Mouse (Mus musculus) heart, postnatal 0 days (tissue): ENCODE data around the gene Schip1. TPM values are rescaled to one million over a fixed set of nuclear protein-coding genes. Genes with fewer than 3 reads are reported as not detected.

ENCODE experiments used
- ATAC-seq: fragments of 200-750 bp; cut with Nextera tagmentation; 2 replicates; pipeline ENCODE4 v1.8.0; 2017; ENCODE audit warnings: low read depth, moderate number of reproducible peaks, moderate library complexity; ENCODE audit not compliant: insufficient read depth
- DNase-seq: peaks from one replicate; pipeline ENCODE4 v3.0.0-alpha.2; 2016; ENCODE audit warnings: low spot score
- H3K27ac ChIP-seq: fragments of 300-500 bp; sonication (generic); 2 replicates; pipeline ENCODE4 v1.5.1; 2014; ENCODE audit warnings: low read depth, mild to moderate bottlenecking
- H3K27me3 ChIP-seq: fragments of 300-500 bp; sonication (generic); 2 replicates; pipeline ENCODE4 v1.6.1; 2014; ENCODE audit warnings: low read length, mixed read lengths; ENCODE audit not compliant: control insufficient read depth, insufficient read depth
- H3K36me3 ChIP-seq: fragments of 300-500 bp; sonication (generic); replicated peaks from 2 replicates; pipeline ENCODE4 v1.6.1; 2014; ENCODE audit warnings: low read length, mixed read lengths; ENCODE audit not compliant: control insufficient read depth, insufficient read depth
- H3K4me1 ChIP-seq: fragments of 300-500 bp; sonication (generic); 2 replicates; pipeline ENCODE4 v1.6.1; 2014; ENCODE audit warnings: antibody characterized with exemption; ENCODE audit not compliant: control insufficient read depth, insufficient read depth
- H3K4me2 ChIP-seq: fragments of 300-500 bp; sonication (generic); 2 replicates; pipeline ENCODE4 v1.6.1; 2014; ENCODE audit warnings: low read depth, mild to moderate bottlenecking, low read length, moderate library complexity
- H3K4me3 ChIP-seq: fragments of 300-500 bp; sonication (generic); 2 replicates; pipeline ENCODE4 v1.5.1; 2014; ENCODE audit warnings: low read depth, low read length
- H3K9ac ChIP-seq: fragments of 300-500 bp; sonication (generic); replicated peaks from 2 replicates; pipeline ENCODE4 v1.6.1; 2014; ENCODE audit warnings: low read depth, low read length, mixed read lengths
- H3K9me3 ChIP-seq: fragments of 300-500 bp; sonication (generic); replicated peaks from 2 replicates; pipeline ENCODE4 v1.6.1; 2016; ENCODE audit warnings: low read length; ENCODE audit not compliant: control insufficient read depth
- CTCF ChIP-seq: IDR thresholded peaks from 2 replicates; pipeline ENCODE4 v1.5.1; 2016; ENCODE audit warnings: antibody characterized with exemption, control low read depth, low read depth
- EP300 ChIP-seq: IDR thresholded peaks from 2 replicates; pipeline ENCODE4 v1.6.1; 2016; ENCODE audit warnings: antibody characterized with exemption, low read depth
- WGBS: fragments of 180-500 bp; shearing (Covaris S2); extraction: QIAGEN DNeasy Blood & Tissue Kit; methylation state at CpG from one replicate; pipeline ENCODE4 v1.1.7; 2014; 5-methylcytosine and 5-hydroxymethylcytosine counted together
- polyA plus RNA-seq: library from polyadenylated mRNA; unstranded; fragments of >200 nt; fragmentation: Nextera tagmentation; extraction: Ambion mirVana; gene quantifications from 2 replicates; pipeline ENCODE4 v1.2.1, GENCODE M21; 2015
- total RNA-seq: library from RNA; depleted of rRNA; stranded (reverse); fragments of >200 nt; gene quantifications from 2 replicates; pipeline ENCODE4 v1.2.3, GENCODE M21; 2014; ENCODE audit warnings: low replicate concordance

Gene Schip1
- total and polyA plus RNA-seq, 2 experiments from 2014 or later = 58.4 to 74.3 TPM

- no peak overlapping the region for H3K4me2 ChIP-seq
- no peak overlapping the region for H3K9ac ChIP-seq
- TF ChIP-seq CTCF (no peak), EP300 (no peak)
- H3K36me3 ChIP-seq = no peaks in the 10 kb centered on the region
- H3K9me3 ChIP-seq = no peaks in the 10 kb centered on the region
- H3K4me3 ChIP-seq = no peak overlapping the region
- H3K4me1 ChIP-seq = no peaks in the 10 kb centered on the region
- ATAC-seq (no peak), DNase-seq (no peak)
- 64% methylated on average over 4 of the region's 4 CpGs for WGBS
- no peak overlapping the region for H3K27ac ChIP-seq
- H3K27me3 ChIP-seq = no peaks in the 10 kb centered on the region
Observed at GRCm38 (mm10) chr3:68306726-68307125, 242.1 kb downstream of the Schip1 start.

- DNase-seq (no peak), ATAC-seq (no peak)
- H3K36me3 ChIP-seq = no peaks in the 10 kb centered on the region
- TF ChIP-seq CTCF (no peak), EP300 (no peak)
- H3K4me2 ChIP-seq = no peak overlapping the region
- no peak overlapping the region for H3K4me3 ChIP-seq
- WGBS = 70% methylated on average over 6 of the region's 6 CpGs
- no peaks in the 10 kb centered on the region for H3K9me3 ChIP-seq
- no peak overlapping the region for H3K9ac ChIP-seq
- no peaks in the 10 kb centered on the region for H3K27me3 ChIP-seq
- H3K4me1 ChIP-seq = no peaks in the 10 kb centered on the region; the same call in 1 of the 2 replicates
- no peak overlapping the region for H3K27ac ChIP-seq
Observed at GRCm38 (mm10) chr3:68325575-68325974, 261.0 kb downstream of the Schip1 start.

- TF ChIP-seq CTCF (no peak), EP300 (no peak)
- no peaks in the 10 kb centered on the region for H3K9me3 ChIP-seq
- ATAC-seq = no peak
- no peak overlapping the region for H3K4me2 ChIP-seq
- WGBS = 26% methylated on average over 2 of the region's 2 CpGs
- H3K4me3 ChIP-seq = no peak overlapping the region
- no peaks in the 10 kb centered on the region for H3K4me1 ChIP-seq
- H3K27ac ChIP-seq = no peak overlapping the region
- no peaks in the 10 kb centered on the region for H3K36me3 ChIP-seq
- H3K27me3 ChIP-seq = no peaks in the 10 kb centered on the region
- DNase-seq = no peak
- no peak overlapping the region for H3K9ac ChIP-seq
Observed at GRCm38 (mm10) chr3:68332515-68332914, 267.9 kb downstream of the Schip1 start.

- Histone ChIP-seq H3K4me1 (no peaks in the 10 kb centered on the region), H3K27ac (no peak overlapping the region), H3K4me3 (no peak overlapping the region), H3K36me3 (no peaks in the 10 kb centered on the region), H3K9me3 (no peaks in the 10 kb centered on the region), H3K4me2 (no peak overlapping the region), H3K9ac (no peak overlapping the region), H3K27me3 (no peaks in the 10 kb centered on the region)
- no peak for TF ChIP-seq CTCF
- no peak for TF ChIP-seq EP300
- ATAC-seq (no peak), DNase-seq (no peak)
- WGBS = 91% methylated on average over 4 of the region's 4 CpGs
Observed at GRCm38 (mm10) chr3:68335501-68335900, 270.9 kb downstream of the Schip1 start.

GRCm38 (mm10) chr3:68350624-68351023, 286.0 kb downstream of the Schip1 start:
- WGBS = 75% methylated on average over 6 of the region's 6 CpGs
- TF ChIP-seq CTCF (no peak), EP300 (no peak)

GRCm38 (mm10) chr3:68351461-68351860, 286.9 kb downstream of the Schip1 start:
- no peaks in the 10 kb centered on the region for H3K27me3 ChIP-seq
- TF ChIP-seq EP300 (no peak), CTCF (no peak)
- no peaks in the 10 kb centered on the region for H3K9me3 ChIP-seq
- H3K36me3 ChIP-seq = no peaks in the 10 kb centered on the region
- no peak overlapping the region for H3K4me2 ChIP-seq
- H3K4me1 ChIP-seq = no peaks in the 10 kb centered on the region
- no peak for ATAC-seq
- no peak for DNase-seq
- WGBS = 52% methylated on average over 3 of the region's 3 CpGs
- no peak overlapping the region for H3K4me3 ChIP-seq
- H3K27ac ChIP-seq = no peak overlapping the region
- H3K9ac ChIP-seq = no peak overlapping the region

More at GRCm38 (mm10) chr3:68350624-68351023, 286.0 kb downstream of the Schip1 start:
- DNase-seq (no peak), ATAC-seq (no peak)
- no peak overlapping the region for H3K4me2 ChIP-seq
- no peak overlapping the region for H3K27ac ChIP-seq
- H3K9me3 ChIP-seq = no peaks in the 10 kb centered on the region
- H3K4me3 ChIP-seq = no peak overlapping the region
- no peaks in the 10 kb centered on the region for H3K36me3 ChIP-seq
- H3K4me1 ChIP-seq = no peaks in the 10 kb centered on the region
- H3K27me3 ChIP-seq = no peaks in the 10 kb centered on the region
- no peak overlapping the region for H3K9ac ChIP-seq
